Mouse (Mus musculus): ENCODE measurements around the gene Sptbn4.

- TF ChIP-seq CTCF (IDR thresholded peaks at IDR 0.05; ENCODE audit: low read depth, low read length), result no peak
- no peak for TF ChIP-seq POLR2A (IDR thresholded peaks at IDR 0.05; ENCODE audit: borderline replicate concordance, low read depth, low read length)
Measured at GRCm38 (mm10) chr7:27493022-27493421, 45.5 kb upstream of the Sptbn4 start.
